Mouse (Mus musculus) liver, embryonic 12.5 days (tissue): ENCODE measurements around the gene Notch1. TPM values are rescaled to one million over a fixed set of nuclear protein-coding genes. Genes with fewer than 3 reads are reported as not detected.

ENCODE experiments used
- ATAC-seq: fragments of 200-750 bp; cut with Nextera tagmentation; 2 replicates; pipeline ENCODE4 v1.8.0; 2017; ENCODE audit warnings: moderate number of reproducible peaks, mild to moderate bottlenecking, moderate library complexity
- H3K27ac ChIP-seq: fragments of 300-500 bp; sonication (generic); 2 replicates; pipeline ENCODE4 v1.5.1; 2016; ENCODE audit warnings: mild to moderate bottlenecking
- H3K27me3 ChIP-seq: fragments of 300-500 bp; sonication (generic); replicated peaks from 2 replicates; pipeline ENCODE4 v1.6.1; 2016; ENCODE audit warnings: mild to moderate bottlenecking, moderate library complexity
- H3K36me3 ChIP-seq: fragments of 300-500 bp; sonication (generic); 2 replicates; pipeline ENCODE4 v1.6.1; 2016; ENCODE audit warnings: mild to moderate bottlenecking, moderate library complexity
- H3K4me1 ChIP-seq: fragments of 300-500 bp; sonication (generic); 2 replicates; pipeline ENCODE4 v1.6.1; 2016
- H3K4me2 ChIP-seq: fragments of 300-500 bp; sonication (generic); 2 replicates; pipeline ENCODE4 v1.6.1; 2016; ENCODE audit warnings: mild to moderate bottlenecking, moderate library complexity
- H3K4me3 ChIP-seq: fragments of 300-500 bp; sonication (generic); 2 replicates; pipeline ENCODE4 v1.5.1; 2016; ENCODE audit warnings: mild to moderate bottlenecking, moderate library complexity
- H3K9ac ChIP-seq: fragments of 300-500 bp; sonication (generic); 2 replicates; pipeline ENCODE4 v1.6.1; 2016; ENCODE audit warnings: mild to moderate bottlenecking, moderate library complexity
- H3K9me3 ChIP-seq: fragments of 300-500 bp; sonication (generic); replicated peaks from 2 replicates; pipeline ENCODE4 v1.6.1; 2016; ENCODE audit warnings: mild to moderate bottlenecking, moderate library complexity
- WGBS: fragments of 180-500 bp; shearing (Covaris S2); methylation state at CpG from one replicate; pipeline ENCODE4 v1.1.7; 2016; ENCODE audit not compliant: insufficient replicate concordance; 5-methylcytosine and 5-hydroxymethylcytosine counted together
- polyA plus RNA-seq: library from polyadenylated mRNA; unstranded; fragments of >200 nt; fragmentation: Nextera tagmentation; extraction: Ambion mirVana; gene quantifications from 2 replicates; pipeline ENCODE4 v1.2.1, GENCODE M21; 2016

Notch1 gene
- polyA plus RNA-seq, 1 experiment from 2014 or later, result 4.4 TPM

GRCm38 (mm10) chr2:26472312-26473090 lies 44.0 kb downstream of the Notch1 start:
- H3K27ac ChIP-seq, result no peak overlapping the region
- H3K4me3 ChIP-seq, result no peak overlapping the region
- H3K9me3 ChIP-seq, result no peaks in the 10 kb centered on the region
- peaks cover 84% of the 10 kb centered on the region for H3K36me3 ChIP-seq
- H3K9ac ChIP-seq, result no peak overlapping the region
- no peaks in the 10 kb centered on the region for H3K27me3 ChIP-seq
- H3K4me2 ChIP-seq, result no peak overlapping the region
- H3K4me1 ChIP-seq, result peaks cover 10% of the 10 kb centered on the region
- WGBS, result 51% methylated on average over 11 of the region's 11 CpGs
- no peak for ATAC-seq

- Histone ChIP-seq H3K4me3 (no peak overlapping the region), H3K27ac (no peak overlapping the region), H3K27me3 (no peaks in the 10 kb centered on the region), H3K4me2 (no peak overlapping the region), H3K4me1 (peaks cover 10% of the 10 kb centered on the region), H3K36me3 (peaks cover 84% of the 10 kb centered on the region), H3K9ac (no peak overlapping the region), H3K9me3 (no peaks in the 10 kb centered on the region)
- no peak for ATAC-seq
- 72% methylated on average over 6 of the region's 6 CpGs for WGBS
Observed at GRCm38 (mm10) chr2:26471652-26472285, 44.7 kb downstream of the Notch1 start.

- Histone ChIP-seq H3K36me3 (peaks cover 83% of the 10 kb centered on the region), H3K4me2 (no peak overlapping the region), H3K9me3 (no peaks in the 10 kb centered on the region), H3K4me1 (peaks cover 8% of the 10 kb centered on the region), H3K9ac (no peak overlapping the region), H3K27ac (no peak overlapping the region), H3K27me3 (no peaks in the 10 kb centered on the region), H3K4me3 (no peak overlapping the region)
- 85% methylated on average over 17 of the region's 17 CpGs for WGBS
- no peak for ATAC-seq
Observed at GRCm38 (mm10) chr2:26470967-26471366, 45.5 kb downstream of the Notch1 start.

GRCm38 (mm10) chr2:26468376-26468775 lies 48.1 kb downstream of the Notch1 start:
- no peaks in the 10 kb centered on the region for H3K27me3 ChIP-seq
- no peak for ATAC-seq
- no peak overlapping the region for H3K27ac ChIP-seq
- H3K9me3 ChIP-seq, result no peaks in the 10 kb centered on the region
- H3K4me2 ChIP-seq, result no peak overlapping the region
- 89% methylated on average over 15 of the region's 15 CpGs for WGBS
- no peak overlapping the region for H3K9ac ChIP-seq
- H3K4me1 ChIP-seq, result no peaks in the 10 kb centered on the region
- H3K36me3 ChIP-seq, result peaks cover 92% of the 10 kb centered on the region
- no peak overlapping the region for H3K4me3 ChIP-seq

GRCm38 (mm10) chr2:26463412-26463811 lies 53.1 kb downstream of the Notch1 start:
- no peaks in the 10 kb centered on the region for H3K9me3 ChIP-seq
- no peak overlapping the region for H3K4me3 ChIP-seq
- peaks cover 82% of the 10 kb centered on the region for H3K36me3 ChIP-seq
- ATAC-seq, result no peak
- 83% methylated on average over 6 of the region's 6 CpGs for WGBS
- H3K27ac ChIP-seq, result no peak overlapping the region
- H3K4me1 ChIP-seq, result peaks cover 22% of the 10 kb centered on the region
- no peaks in the 10 kb centered on the region for H3K27me3 ChIP-seq
- H3K4me2 ChIP-seq, result no peak overlapping the region
- no peak overlapping the region for H3K9ac ChIP-seq

GRCm38 (mm10) chr2:26462980-26463379 lies 53.5 kb downstream of the Notch1 start:
- no peak for ATAC-seq
- Histone ChIP-seq H3K9me3 (no peaks in the 10 kb centered on the region), H3K9ac (no peak overlapping the region), H3K4me3 (no peak overlapping the region), H3K27ac (no peak overlapping the region), H3K27me3 (no peaks in the 10 kb centered on the region), H3K4me2 (no peak overlapping the region), H3K36me3 (peaks cover 78% of the 10 kb centered on the region), H3K4me1 (peaks cover 26% of the 10 kb centered on the region)
- whole genome bisulfite sequencing, result 71% methylated on average over 3 of the region's 3 CpGs

- Histone ChIP-seq H3K9me3 (no peaks in the 10 kb centered on the region), H3K4me2 (no peak overlapping the region), H3K4me3 (no peak overlapping the region), H3K27me3 (no peaks in the 10 kb centered on the region), H3K36me3 (peaks cover 65% of the 10 kb centered on the region), H3K27ac (no peak overlapping the region), H3K9ac (no peak overlapping the region), H3K4me1 (peaks cover 27% of the 10 kb centered on the region)
- no peak for ATAC-seq
- 80% methylated on average over 5 of the region's 5 CpGs for WGBS
Observed at GRCm38 (mm10) chr2:26461667-26462066, 54.8 kb downstream of the Notch1 start.

GRCm38 (mm10) chr2:26460837-26461236 lies 55.6 kb downstream of the Notch1 start:
- Histone ChIP-seq H3K27ac (no peak overlapping the region), H3K9ac (no peak overlapping the region), H3K36me3 (peaks cover 57% of the 10 kb centered on the region), H3K4me3 (no peak overlapping the region), H3K9me3 (no peaks in the 10 kb centered on the region), H3K4me2 (no peak overlapping the region), H3K4me1 (peaks cover 27% of the 10 kb centered on the region), H3K27me3 (no peaks in the 10 kb centered on the region)
- 92% methylated on average over 13 of the region's 13 CpGs for WGBS
- ATAC-seq, result no peak

GRCm38 (mm10) chr2:26460097-26460646 lies 56.3 kb downstream of the Notch1 start:
- H3K27ac ChIP-seq, result 0 out of 2 replicates have a peak overlapping the region, but pooled peaks have one; percentile 10

GRCm38 (mm10) chr2:26459478-26459877 lies 57.0 kb downstream of the Notch1 start:
- Histone ChIP-seq H3K9ac (no peak overlapping the region), H3K4me1 (peaks cover 27% of the 10 kb centered on the region), H3K27me3 (no peaks in the 10 kb centered on the region), H3K27ac (0 out of 2 replicates have a peak overlapping the region, but pooled peaks have one; percentile 10), H3K4me2 (no peak overlapping the region), H3K9me3 (no peaks in the 10 kb centered on the region), H3K36me3 (peaks cover 46% of the 10 kb centered on the region), H3K4me3 (no peak overlapping the region)
- WGBS, result 64% methylated on average over 6 of the region's 6 CpGs
- peak; percentile 18; the same call in 1 of the 2 replicates for ATAC-seq

More at GRCm38 (mm10) chr2:26460097-26460646, 56.3 kb downstream of the Notch1 start:
- Histone ChIP-seq H3K4me1 (peaks cover 27% of the 10 kb centered on the region), H3K9ac (no peak overlapping the region), H3K9me3 (no peaks in the 10 kb centered on the region), H3K36me3 (peaks cover 53% of the 10 kb centered on the region), H3K4me2 (no peak overlapping the region), H3K4me3 (no peak overlapping the region), H3K27me3 (no peaks in the 10 kb centered on the region)
- 83% methylated on average over 16 of the region's 16 CpGs for WGBS
- peak; percentile 27; the same call in 1 of the 2 replicates for ATAC-seq

- Histone ChIP-seq H3K4me2 (no peak overlapping the region), H3K4me1 (peaks cover 27% of the 10 kb centered on the region), H3K36me3 (peaks cover 38% of the 10 kb centered on the region), H3K4me3 (no peak overlapping the region), H3K27me3 (no peaks in the 10 kb centered on the region), H3K9ac (no peak overlapping the region), H3K9me3 (no peaks in the 10 kb centered on the region), H3K27ac (peak overlapping the region; percentile 34; the same call in 1 of the 2 replicates)
- peak; percentile 24; the same call in 1 of the 2 replicates for ATAC-seq
- WGBS, result 51% methylated on average over 7 of the region's 7 CpGs
Observed at GRCm38 (mm10) chr2:26458402-26459124, 57.9 kb downstream of the Notch1 start.
